Mouse (Mus musculus) CH12.LX (cell line): Measurements from ENCODE around the gene H2-Oa. TPM values are rescaled to one million over a fixed set of nuclear protein-coding genes. Genes with fewer than 3 reads are reported as not detected.
A peak's percentile ranks its signal among the peaks of the same experiment; 100 is the strongest.

ENCODE experiments used
- DNase-seq: peaks from one replicate; pipeline ENCODE4 v3.0.0-alpha.2; 2013; ENCODE audit errors: extremely low read depth
- H3K27ac ChIP-seq: 2 replicates; pipeline ENCODE4 v1.5.1; 2012; ENCODE audit warnings: low read depth, mild to moderate bottlenecking, control low read depth, moderate library complexity; ENCODE audit not compliant: insufficient read depth
- H3K27me3 ChIP-seq: replicated peaks from 2 replicates; pipeline ENCODE3; 2012; ENCODE audit warnings: inconsistent platforms
- H3K36me3 ChIP-seq, 2 experiments: replicated peaks in 1 of 2; 2 replicates each; pipeline versions ENCODE3 to v1.6.1; 2012; ENCODE audit warnings: inconsistent platforms in 1 of 2, low read length in 1 of 2, mild to moderate bottlenecking in 1 of 2, mixed read lengths in 1 of 2, moderate library complexity in 1 of 2; ENCODE audit not compliant: control insufficient read depth in 1 of 2, insufficient read depth in 1 of 2
- H3K4me1 ChIP-seq, 2 experiments: 2 replicates each; pipeline ENCODE4 v1.6.1; 2012; ENCODE audit warnings: inconsistent platforms in 1 of 2, moderate library complexity in 1 of 2; ENCODE audit not compliant: insufficient read depth in 2 of 2, control insufficient read depth in 1 of 2
- H3K4me2 ChIP-seq: 2 replicates; pipeline ENCODE4 v1.6.1; 2012; ENCODE audit warnings: low read depth, mild to moderate bottlenecking, control low read depth; ENCODE audit not compliant: poor library complexity, insufficient read depth, severe bottlenecking
- H3K4me3 ChIP-seq, 3 experiments: fragments of 150-350 bp in 1 of 3; sonication (generic) in 1 of 3; replicated peaks in 1 of 3; 2 replicates each; pipeline versions ENCODE3 to v1.5.1; 2011 to 2012; ENCODE audit warnings: low read depth in 2 of 3, low read length in 2 of 3, mild to moderate bottlenecking in 2 of 3, moderate library complexity in 2 of 3, control low read depth in 1 of 3, improper control_type of control experiment in 1 of 3, inconsistent platforms in 1 of 3, mixed read lengths in 1 of 3; ENCODE audit not compliant: poor library complexity in 1 of 3
- H3K79me2 ChIP-seq: replicated peaks from 2 replicates; pipeline ENCODE4 v1.6.1; 2012; ENCODE audit warnings: mild to moderate bottlenecking, moderate library complexity; ENCODE audit not compliant: control insufficient read depth, poor library complexity, insufficient read depth, severe bottlenecking; ENCODE audit errors: extremely low read depth
- H3K9ac ChIP-seq: 2 replicates; pipeline ENCODE4 v1.6.1; 2012; ENCODE audit warnings: low read depth, mild to moderate bottlenecking, control low read depth, moderate library complexity; ENCODE audit not compliant: insufficient read depth
- H3K9me3 ChIP-seq: replicated peaks from 2 replicates; pipeline ENCODE3; 2012; ENCODE audit warnings: low read length, inconsistent platforms, mixed read lengths
- BHLHE40 ChIP-seq: IDR thresholded peaks from 2 replicates; pipeline ENCODE4 v1.6.1; 2011; ENCODE audit warnings: mild to moderate bottlenecking, low read depth, low read length, improper control_type of control experiment
- CHD1 ChIP-seq: IDR thresholded peaks from 2 replicates; pipeline ENCODE4 v1.6.1; 2012; ENCODE audit warnings: low read depth, low read length, improper control_type of control experiment, inconsistent platforms
- CHD2 ChIP-seq: IDR thresholded peaks from 2 replicates; pipeline ENCODE4 v1.6.1; 2011; ENCODE audit warnings: low read length, improper control_type of control experiment
- CTCF ChIP-seq, 2 experiments: IDR thresholded peaks in 1 of 2; conservative IDR thresholded peaks in 1 of 2; 2 replicates each; pipeline ENCODE4 v1.5.1; 2011 to 2012; ENCODE audit warnings: low read depth in 2 of 2, low read length in 2 of 2, improper control_type of control experiment in 1 of 2, inconsistent platforms in 1 of 2, mild to moderate bottlenecking in 1 of 2, moderate library complexity in 1 of 2
- E2F4 ChIP-seq: IDR thresholded peaks from 2 replicates; pipeline ENCODE4 v1.6.1; 2011; ENCODE audit warnings: low read depth, low read length, improper control_type of control experiment; ENCODE audit not compliant: insufficient replicate concordance
- ELF1 ChIP-seq: IDR thresholded peaks from 2 replicates; pipeline ENCODE4 v1.6.1; 2014; ENCODE audit warnings: low read depth, mild to moderate bottlenecking, inconsistent platforms, low read length, improper control_type of control experiment
- ETS1 ChIP-seq: conservative IDR thresholded peaks from 2 replicates; pipeline ENCODE4 v1.6.1; 2012; ENCODE audit warnings: low read depth, mild to moderate bottlenecking, inconsistent platforms, low read length, improper control_type of control experiment, moderate library complexity
- GABPA ChIP-seq: IDR thresholded peaks from 2 replicates; pipeline ENCODE4 v1.6.1; 2012; ENCODE audit warnings: low read depth, low read length, improper control_type of control experiment, inconsistent platforms; ENCODE audit not compliant: insufficient replicate concordance
- JUN ChIP-seq: IDR thresholded peaks from 2 replicates; pipeline ENCODE4 v1.6.1; 2011; ENCODE audit warnings: low read depth, mild to moderate bottlenecking, low read length, improper control_type of control experiment, moderate library complexity; ENCODE audit not compliant: insufficient read depth
- MAFK ChIP-seq: IDR thresholded peaks from 2 replicates; pipeline ENCODE4 v1.6.1; 2011; ENCODE audit warnings: low read length, improper control_type of control experiment; ENCODE audit not compliant: insufficient replicate concordance
- MAX ChIP-seq: IDR thresholded peaks from 2 replicates; pipeline ENCODE4 v1.6.1; 2011; ENCODE audit warnings: low read length, improper control_type of control experiment
- MAZ ChIP-seq: IDR thresholded peaks from 2 replicates; pipeline ENCODE4 v1.6.1; 2012; ENCODE audit warnings: low read depth, mild to moderate bottlenecking, inconsistent platforms, low read length, improper control_type of control experiment, moderate library complexity
- MXI1 ChIP-seq: IDR thresholded peaks from 2 replicates; pipeline ENCODE4 v1.6.1; 2011; ENCODE audit warnings: mild to moderate bottlenecking, low read depth, low read length, improper control_type of control experiment
- NELFE ChIP-seq: IDR thresholded peaks from 2 replicates; pipeline ENCODE4 v1.6.1; 2011; ENCODE audit warnings: low read depth, low read length, improper control_type of control experiment
- NRF1 ChIP-seq: IDR thresholded peaks from 2 replicates; pipeline ENCODE4 v1.6.1; 2014; ENCODE audit warnings: low read depth, mild to moderate bottlenecking, inconsistent platforms, low read length, improper control_type of control experiment, moderate library complexity
- POLR2A ChIP-seq: IDR thresholded peaks from 2 replicates; pipeline ENCODE4 v1.6.1; 2011; ENCODE audit warnings: low read depth, mild to moderate bottlenecking, improper control_type of control experiment, low read length
- POLR2AphosphoS2 ChIP-seq: IDR thresholded peaks from 2 replicates; pipeline ENCODE4 v1.6.1; 2011; ENCODE audit warnings: low read depth, low read length, improper control_type of control experiment
- RAD21 ChIP-seq: IDR thresholded peaks from 2 replicates; pipeline ENCODE4 v1.6.1; 2011; ENCODE audit warnings: low read depth, mild to moderate bottlenecking, low read length, improper control_type of control experiment, moderate library complexity
- RCOR1 ChIP-seq: conservative IDR thresholded peaks from 2 replicates; pipeline ENCODE4 v1.6.1; 2012; ENCODE audit warnings: low read depth, mild to moderate bottlenecking, inconsistent platforms, low read length, improper control_type of control experiment
- SIN3A ChIP-seq: IDR thresholded peaks from 2 replicates; pipeline ENCODE4 v1.6.1; 2012; ENCODE audit warnings: low read length, improper control_type of control experiment, inconsistent platforms
- SMC3 ChIP-seq: IDR thresholded peaks from 2 replicates; pipeline ENCODE4 v1.6.1; 2011; ENCODE audit warnings: low read depth, low read length, improper control_type of control experiment
- TCF12 ChIP-seq: IDR thresholded peaks from 2 replicates; pipeline ENCODE4 v1.6.1; 2014; ENCODE audit warnings: low read depth, mild to moderate bottlenecking, inconsistent platforms, low read length, improper control_type of control experiment
- USF1 ChIP-seq: IDR thresholded peaks from 2 replicates; pipeline ENCODE4 v1.6.1; 2014; ENCODE audit warnings: low read depth, mild to moderate bottlenecking, inconsistent platforms, low read length, improper control_type of control experiment
- ZC3H11A ChIP-seq: IDR thresholded peaks from 2 replicates; pipeline ENCODE4 v1.6.1; 2012; ENCODE audit warnings: low read depth, mild to moderate bottlenecking, inconsistent platforms, low read length, improper control_type of control experiment
- ZKSCAN1 ChIP-seq: IDR thresholded peaks from 2 replicates; pipeline ENCODE4 v1.6.1; 2012; ENCODE audit warnings: low read depth, inconsistent platforms, low read length, improper control_type of control experiment, borderline replicate concordance
- ZNF384 ChIP-seq: IDR thresholded peaks from 2 replicates; pipeline ENCODE4 v1.6.1; 2012; ENCODE audit warnings: low read depth, low read length, improper control_type of control experiment, inconsistent platforms
- dilution Hi-C: fragments of 300-500 bp; cut with MboI; formaldehyde crosslinking; loops from 2 replicates; pipeline ENCODE4 v1.14.3; 2020; ENCODE audit warnings: low sequenced_read_pairs; ENCODE audit not compliant: extremely low pct_unique_long_range_greater_than_20kb, extremely low pct_ligation_motif_present
- in situ Hi-C: fragments of 300-500 bp; cut with MboI; formaldehyde crosslinking; loops from 3 replicates; pipeline ENCODE4 v1.14.3; 2019; ENCODE audit warnings: low sequenced_read_pairs, low pct_ligation_motif_present, low pct_unique_long_range_greater_than_20kb, mixed read lengths
- polyA plus RNA-seq: library from polyadenylated mRNA; unstranded; fragments of >175 nt; gene quantifications from 2 replicates; pipeline ENCODE4 v1.2.1, GENCODE M21; 2012; ENCODE audit warnings: low read depth; ENCODE audit not compliant: insufficient read length
- total RNA-seq, 2 experiments: library from RNA; depleted of rRNA; stranded (reverse); fragments of 300-350 nt in 1 of 2; fragments of >200 nt in 1 of 2; gene quantifications; 2 replicates each; pipeline ENCODE4 v1.2.3; 2012 to 2014

H2-Oa gene
- total and polyA plus RNA-seq, 3 experiments: 21.5 to 42.7 (median 40.4) TPM

- DNase-seq: no peak
- in situ Hi-C loops: no loop called here
- Histone ChIP-seq H3K27me3 (peaks cover 1% of the 10 kb centered on the region), H3K4me1 (peaks cover 0 to 14% of the 10 kb centered on the region in 2 experiments; a peak in 2 of 4 replicates), H3K9me3 (no peaks in the 10 kb centered on the region), H3K36me3 (peaks cover 0 to 11% of the 10 kb centered on the region in 2 experiments), H3K4me2 (no peak overlapping the region), H3K4me3 (no peak overlapping the region), H3K27ac (no peak overlapping the region), H3K79me2 (no peaks in the 10 kb centered on the region), H3K9ac (no peak overlapping the region)
- no peak for TF ChIP-seq USF1
- no peak for TF ChIP-seq ETS1
- TF ChIP-seq E2F4: no peak
- no peak for TF ChIP-seq MAFK
- TF ChIP-seq ZNF384: no peak
- no peak for TF ChIP-seq MAX
- dilution Hi-C loops: no loop called here
Observed at GRCm38 (mm10) chr17:34072091-34072490, 20.0 kb upstream of the H2-Oa start.

GRCm38 (mm10) chr17:34075271-34075670, 16.9 kb upstream of the H2-Oa start:
- dilution Hi-C loops: no loop called here
- no peak for TF ChIP-seq POLR2A
- no peak for TF ChIP-seq MAZ
- no peak for TF ChIP-seq MXI1
- no peak for TF ChIP-seq NRF1
- no peak for TF ChIP-seq ZKSCAN1
- TF ChIP-seq CHD2: no peak
- no peak for TF ChIP-seq CHD1
- no peak for TF ChIP-seq TCF12
- TF ChIP-seq RCOR1: 0 out of 2 replicates have a peak, but pooled peaks have one; percentile 23
- TF ChIP-seq ZC3H11A: no peak
- TF ChIP-seq JUN: no peak
- no peak for TF ChIP-seq POLR2AphosphoS2
- no peak for TF ChIP-seq ELF1
- no peak for TF ChIP-seq NELFE
- peak; percentile 45 for TF ChIP-seq RAD21
- TF ChIP-seq CTCF (conservative IDR thresholded peaks at IDR 0.05 in 1 of 2, IDR thresholded peaks at IDR 0.05 in 1 of 2; ENCODE audit: low read depth in 2 of 2, low read length in 2 of 2): peak; percentile 59 to 79; a peak in 3 of 4 replicates
- TF ChIP-seq SMC3: peak; percentile 43
- TF ChIP-seq ETS1: no peak
- no peak for TF ChIP-seq BHLHE40
- TF ChIP-seq SIN3A: no peak
- TF ChIP-seq GABPA: no peak
- no peaks in the 10 kb centered on the region for H3K79me2 ChIP-seq
- H3K4me2 ChIP-seq: no peak overlapping the region
- no peak overlapping the region for H3K4me3 ChIP-seq
- H3K9me3 ChIP-seq: no peaks in the 10 kb centered on the region
- peaks cover 4% of the 10 kb centered on the region for H3K27me3 ChIP-seq
- H3K36me3 ChIP-seq: peaks cover 0 to 4% of the 10 kb centered on the region in 2 experiments
- DNase-seq: peak; percentile 78
- in situ Hi-C loops: no loop called here
- H3K27ac ChIP-seq: no peak overlapping the region
- no peak overlapping the region for H3K9ac ChIP-seq
- H3K4me1 ChIP-seq: peaks cover 3 to 28% of the 10 kb centered on the region in 2 experiments; a peak in 3 of 4 replicates
